Mouse (Mus musculus) heart, embryonic 13.5 days (tissue): Measurements from ENCODE around the gene BC016579. TPM values are rescaled to one million over a fixed set of nuclear protein-coding genes. Genes with fewer than 3 reads are reported as not detected.

Experiments
- ATAC-seq: fragments of 200-750 bp; cut with Nextera tagmentation; 2 replicates; pipeline ENCODE4 v1.8.0; 2017; ENCODE audit warnings: moderate TSS enrichment; ENCODE audit not compliant: insufficient number of reproducible peaks, low FRiP score, low TSS enrichment; ENCODE audit errors: extremely low read depth
- H3K27ac ChIP-seq: fragments of 300-500 bp; sonication (generic); replicated peaks from 2 replicates; pipeline ENCODE4 v1.5.1; 2015; ENCODE audit warnings: moderate library complexity, mild to moderate bottlenecking, inconsistent platforms
- H3K27me3 ChIP-seq: fragments of 300-500 bp; sonication (generic); replicated peaks from 2 replicates; pipeline ENCODE4 v1.6.1; 2015; ENCODE audit warnings: mild to moderate bottlenecking, inconsistent platforms
- H3K36me3 ChIP-seq: fragments of 300-500 bp; sonication (generic); 2 replicates; pipeline ENCODE4 v1.6.1; 2015; ENCODE audit warnings: mild to moderate bottlenecking, inconsistent platforms
- H3K4me1 ChIP-seq: fragments of 300-500 bp; sonication (generic); 2 replicates; pipeline ENCODE4 v1.6.1; 2015; ENCODE audit warnings: inconsistent platforms
- H3K4me2 ChIP-seq: fragments of 300-500 bp; sonication (generic); 2 replicates; pipeline ENCODE4 v1.6.1; 2015; ENCODE audit warnings: inconsistent platforms, mild to moderate bottlenecking, moderate library complexity
- H3K4me3 ChIP-seq: fragments of 300-500 bp; sonication (generic); 2 replicates; pipeline ENCODE4 v1.5.1; 2015; ENCODE audit warnings: moderate library complexity, mild to moderate bottlenecking, inconsistent platforms
- H3K9ac ChIP-seq: fragments of 300-500 bp; sonication (generic); 2 replicates; pipeline ENCODE4 v1.6.1; 2015; ENCODE audit warnings: inconsistent platforms, mild to moderate bottlenecking, moderate library complexity
- H3K9me3 ChIP-seq: fragments of 300-500 bp; sonication (generic); 2 replicates; pipeline ENCODE4 v1.6.1; 2016; ENCODE audit warnings: inconsistent platforms
- WGBS: fragments of 180-500 bp; shearing (Covaris S2); methylation state at CpG from one replicate; pipeline ENCODE4 v1.1.7; 2015; ENCODE audit warnings: mixed read lengths; 5-methylcytosine and 5-hydroxymethylcytosine counted together
- polyA plus RNA-seq: library from polyadenylated mRNA; unstranded; fragments of >200 nt; fragmentation: Nextera tagmentation; extraction: Ambion mirVana; gene quantifications from 2 replicates; pipeline ENCODE4 v1.2.1, GENCODE M21; 2015

BC016579 gene
- polyA plus RNA-seq, 1 experiment from 2014 or later, result not detected

DNA sequence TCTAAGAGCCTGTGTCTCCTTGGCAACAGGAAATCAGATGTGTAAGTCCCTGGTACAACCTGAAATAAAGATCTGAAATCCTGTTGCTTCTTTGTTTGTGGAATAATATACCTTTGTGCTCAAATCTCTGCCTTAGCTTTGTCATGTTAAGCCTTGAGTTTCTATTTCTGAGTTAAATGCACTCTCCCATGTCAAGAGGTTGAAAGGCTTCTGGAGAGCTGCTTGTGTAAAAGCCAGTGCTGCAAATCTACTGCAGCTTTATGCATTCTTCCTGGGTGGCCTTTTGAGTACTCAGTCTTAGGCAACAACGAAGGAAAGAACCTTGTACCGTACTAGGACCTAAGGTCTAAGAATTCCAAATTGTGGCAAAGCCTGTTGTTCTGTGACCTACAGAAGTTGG lies 40.6 kb downstream of the BC016579 start:
- ATAC-seq, result no peak
- 61% methylated on average over 2 of the region's 2 CpGs for WGBS
- no peaks in the 10 kb centered on the region for H3K9me3 ChIP-seq
- no peaks in the 10 kb centered on the region for H3K27me3 ChIP-seq
- no peak overlapping the region for H3K27ac ChIP-seq
- no peaks in the 10 kb centered on the region for H3K36me3 ChIP-seq
- H3K4me1 ChIP-seq, result no peaks in the 10 kb centered on the region
- no peak overlapping the region for H3K4me3 ChIP-seq
- H3K4me2 ChIP-seq, result no peak overlapping the region
- no peak overlapping the region for H3K9ac ChIP-seq

DNA sequence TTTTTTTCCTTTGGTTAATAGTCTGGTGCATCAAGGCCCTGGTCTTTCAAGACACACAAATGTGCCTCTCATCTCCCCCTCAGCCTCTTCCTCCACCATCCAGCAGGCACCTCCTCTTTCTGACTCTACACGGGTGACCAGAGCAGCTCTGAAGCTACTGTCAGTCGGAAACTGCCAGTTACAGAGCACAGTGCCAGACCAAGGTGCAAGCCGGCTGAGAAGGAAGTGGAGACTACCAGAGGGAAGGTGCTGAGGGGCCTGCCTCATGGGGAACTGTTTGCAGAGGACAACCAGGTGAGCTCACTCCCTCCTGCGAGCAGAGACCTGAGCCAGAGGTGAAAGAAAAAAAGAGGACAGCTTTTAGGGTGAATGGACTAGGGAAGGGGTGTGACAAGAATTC lies 43.6 kb downstream of the BC016579 start, which contains the start of gene Gcsam:
TSS of gene Gcsam (plus strand) at position 114 of the 400 bp plus-strand sequence.
- Histone ChIP-seq H3K27me3 (no peaks in the 10 kb centered on the region), H3K4me2 (no peak within 1 kb of the TSS), H3K9me3 (no peaks in the 10 kb centered on the region), H3K27ac (no peak within 1 kb of the TSS), H3K4me1 (no peaks in the 10 kb centered on the region), H3K36me3 (no peaks in the 10 kb centered on the region), H3K4me3 (no peak within 1 kb of the TSS), H3K9ac (no peak within 1 kb of the TSS)
- ATAC-seq, result no peak
- WGBS, result 52% methylated on average over 4 of the region's 4 CpGs

DNA sequence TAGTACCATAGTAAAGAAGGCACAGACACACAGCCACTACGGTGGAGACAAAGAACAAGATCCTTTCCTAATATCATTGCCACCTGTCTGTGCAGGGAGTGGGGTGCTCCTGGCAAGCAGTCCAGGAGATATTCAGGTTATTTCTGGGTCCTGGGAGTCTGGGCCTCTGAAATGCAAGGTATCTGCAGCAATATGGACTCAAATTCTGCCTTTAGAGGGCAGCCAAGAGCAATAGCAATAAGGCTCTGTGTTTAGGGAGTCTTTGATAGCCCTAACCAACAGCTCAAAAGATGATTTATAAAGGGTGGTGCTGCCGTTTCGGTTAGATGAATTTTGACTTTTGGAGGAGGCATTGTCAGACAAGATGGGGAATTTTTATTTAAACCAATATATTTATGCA lies 44.6 kb downstream of the BC016579 start:
- no peak overlapping the region for H3K9ac ChIP-seq
- no peak overlapping the region for H3K4me2 ChIP-seq
- no peak for ATAC-seq
- H3K27ac ChIP-seq, result no peak overlapping the region
- H3K36me3 ChIP-seq, result no peaks in the 10 kb centered on the region
- no peaks in the 10 kb centered on the region for H3K4me1 ChIP-seq
- H3K4me3 ChIP-seq, result no peak overlapping the region
- H3K27me3 ChIP-seq, result no peaks in the 10 kb centered on the region
- 69% methylated on average over 3 of the region's 3 CpGs for WGBS
- no peaks in the 10 kb centered on the region for H3K9me3 ChIP-seq

DNA sequence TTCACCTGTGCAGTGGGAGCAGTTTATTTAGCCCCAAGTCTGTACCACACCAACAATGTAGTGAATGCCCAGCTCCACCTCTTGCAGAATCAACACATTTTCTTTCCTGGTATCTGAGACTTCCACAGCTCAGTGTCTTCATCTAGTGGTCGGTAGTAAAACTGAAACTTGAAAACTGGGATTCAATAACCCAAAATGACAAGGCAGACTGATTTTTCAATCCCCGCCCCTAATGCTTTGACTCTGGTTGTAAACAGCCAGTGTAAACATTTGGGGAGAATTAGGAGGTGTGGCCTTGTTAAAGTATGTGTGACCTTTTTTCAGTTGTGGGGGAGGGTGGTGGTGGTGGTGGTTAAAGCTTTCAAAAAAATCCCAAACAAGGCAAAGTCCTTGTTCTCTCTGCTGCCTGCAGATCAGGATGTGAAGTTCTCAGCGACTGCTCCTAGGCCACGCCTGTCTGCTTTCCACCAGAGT lies 45.4 kb downstream of the BC016579 start:
- 40% methylated on average over 4 of the region's 4 CpGs for WGBS
- Histone ChIP-seq H3K4me1 (no peaks in the 10 kb centered on the region), H3K9ac (no peak overlapping the region), H3K4me2 (no peak overlapping the region), H3K27me3 (no peaks in the 10 kb centered on the region), H3K4me3 (no peak overlapping the region), H3K9me3 (no peaks in the 10 kb centered on the region), H3K36me3 (no peaks in the 10 kb centered on the region), H3K27ac (no peak overlapping the region)
- ATAC-seq, result no peak

DNA sequence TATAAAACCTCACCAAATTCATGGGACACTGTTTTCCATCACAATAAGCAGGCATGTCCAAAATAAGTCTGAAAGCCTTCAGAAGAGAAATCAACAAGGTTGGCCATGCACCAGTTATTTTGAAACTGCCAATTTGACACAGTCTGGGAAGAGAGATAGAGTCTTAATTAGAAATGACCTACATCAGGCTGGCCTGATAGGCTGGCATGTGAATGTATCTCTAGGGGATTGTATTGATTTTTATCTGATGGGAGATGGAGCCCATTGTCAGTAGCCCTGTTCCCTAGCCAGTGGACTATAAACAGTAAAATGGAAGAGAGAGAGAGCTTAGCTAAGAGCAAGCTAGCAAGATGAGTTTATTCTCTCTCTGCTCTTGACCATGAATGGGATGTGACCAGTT lies 58.4 kb downstream of the BC016579 start:
- Histone ChIP-seq H3K4me3 (no peak overlapping the region), H3K9me3 (no peaks in the 10 kb centered on the region), H3K9ac (no peak overlapping the region), H3K4me2 (no peak overlapping the region), H3K27ac (no peak overlapping the region), H3K4me1 (no peaks in the 10 kb centered on the region), H3K27me3 (no peaks in the 10 kb centered on the region), H3K36me3 (no peaks in the 10 kb centered on the region)
- no peak for ATAC-seq

DNA sequence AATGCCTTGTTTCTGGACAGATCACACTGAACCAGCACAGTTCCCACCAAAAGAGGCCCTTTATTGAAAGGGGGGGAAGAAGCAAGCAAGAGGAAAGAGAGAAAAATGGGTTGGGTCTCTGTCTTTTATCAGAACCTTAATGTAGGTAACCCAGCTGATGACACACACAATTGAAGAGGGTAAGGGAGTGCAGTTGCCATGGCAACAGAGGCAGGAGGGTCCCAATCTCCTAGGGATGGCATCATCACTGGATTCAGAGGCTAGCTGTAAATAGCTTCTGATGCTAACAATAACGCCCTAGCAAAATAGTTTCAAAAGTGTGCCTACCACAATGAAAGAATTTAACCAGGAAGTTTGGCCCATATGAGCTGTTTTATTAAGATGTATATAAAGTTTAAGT lies 60.2 kb downstream of the BC016579 start:
- no peaks in the 10 kb centered on the region for H3K36me3 ChIP-seq
- H3K4me3 ChIP-seq, result no peak overlapping the region
- no peaks in the 10 kb centered on the region for H3K9me3 ChIP-seq
- no peaks in the 10 kb centered on the region for H3K4me1 ChIP-seq
- no peak overlapping the region for H3K9ac ChIP-seq
- H3K27me3 ChIP-seq, result no peaks in the 10 kb centered on the region
- no peak for ATAC-seq
- 66% methylated on average over 1 of the region's 1 CpGs for WGBS
- no peak overlapping the region for H3K4me2 ChIP-seq
- no peak overlapping the region for H3K27ac ChIP-seq

DNA sequence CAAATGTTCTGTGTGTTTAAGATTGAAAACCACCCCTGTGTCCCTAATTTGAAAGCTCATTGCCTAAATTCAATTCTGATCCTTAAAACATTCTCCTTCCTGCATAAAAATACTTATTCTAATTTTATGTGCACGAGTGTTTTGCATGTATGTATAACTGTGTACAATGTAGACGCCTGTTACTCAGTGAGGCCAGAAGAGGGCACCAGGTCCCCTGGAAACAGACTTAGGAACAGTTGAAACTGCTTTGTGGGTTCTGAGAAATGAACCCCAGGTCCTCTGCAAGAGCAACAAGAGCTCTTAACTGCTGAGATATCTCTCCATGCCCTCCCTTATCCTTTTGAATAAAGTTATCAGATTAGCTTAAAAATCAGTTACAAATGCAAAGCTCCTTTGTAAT lies 71.4 kb downstream of the BC016579 start:
- Histone ChIP-seq H3K27ac (no peak overlapping the region), H3K4me1 (no peaks in the 10 kb centered on the region), H3K4me2 (no peak overlapping the region), H3K9ac (no peak overlapping the region), H3K4me3 (no peak overlapping the region), H3K27me3 (no peaks in the 10 kb centered on the region), H3K9me3 (no peaks in the 10 kb centered on the region), H3K36me3 (no peaks in the 10 kb centered on the region)
- no peak for ATAC-seq
- 28% methylated on average over 2 of the region's 2 CpGs for WGBS

DNA sequence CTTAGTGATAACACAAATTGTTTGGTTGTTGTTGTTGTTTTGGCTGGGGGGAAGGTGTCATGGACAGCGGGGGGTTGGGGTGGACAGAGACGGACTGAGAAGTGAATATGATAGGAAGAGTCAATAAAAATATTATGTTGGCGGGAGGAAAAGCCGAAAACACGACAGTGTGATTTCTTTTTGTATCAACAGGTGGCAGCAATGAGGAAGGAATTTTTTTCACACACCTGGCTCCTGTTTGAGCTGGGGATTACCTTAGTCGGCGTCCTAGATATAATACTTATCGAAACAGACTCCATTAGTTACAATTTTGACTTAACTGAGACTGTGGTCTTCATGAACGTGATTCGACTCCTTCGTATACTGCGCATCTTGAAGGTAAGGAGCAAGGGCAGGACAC lies 74.0 kb downstream of the BC016579 start:
- H3K36me3 ChIP-seq, result no peaks in the 10 kb centered on the region
- no peak overlapping the region for H3K9ac ChIP-seq
- no peak overlapping the region for H3K4me2 ChIP-seq
- H3K9me3 ChIP-seq, result no peaks in the 10 kb centered on the region
- ATAC-seq, result no peak
- no peak overlapping the region for H3K27ac ChIP-seq
- 44% methylated on average over 12 of the region's 12 CpGs for WGBS
- H3K4me1 ChIP-seq, result no peaks in the 10 kb centered on the region
- no peaks in the 10 kb centered on the region for H3K27me3 ChIP-seq
- no peak overlapping the region for H3K4me3 ChIP-seq

Other genes starting within 250 kb of the BC016579 start
- gene Cd200, start 245.0 kb downstream of the BC016579 start, polyA plus RNA-seq, result 19.0 and 20.4 TPM in 2 replicates
- not detected in 2 replicates for gene Gm609, start 161.1 kb downstream of the BC016579 start, polyA plus RNA-seq
- gene Gm17783, start 122.0 kb downstream of the BC016579 start, polyA plus RNA-seq, result not detected in 2 replicates
- not detected in 2 replicates for gene Slc9c1, start 118.8 kb downstream of the BC016579 start, polyA plus RNA-seq
- gene Gcsam, start 43.7 kb downstream of the BC016579 start, polyA plus RNA-seq, result 0.14 TPM in 1 of 2 replicates, not detected in the other
- gene Tmprss7, start 39.6 kb upstream of the BC016579 start, polyA plus RNA-seq, result 0.09 TPM in 1 of 2 replicates, not detected in the other
- gene Tagln3, start 70.5 kb upstream of the BC016579 start, polyA plus RNA-seq, result 6.6 and 6.7 TPM in 2 replicates
- 27.6 and 29.3 TPM in 2 replicates for gene Abhd10, start 88.9 kb upstream of the BC016579 start, polyA plus RNA-seq